In genomic region chr2:101829013-101829412, GRCm38 (mm10) we compare ENCODE assay signal across 18 mouse cellular contexts.
"Had no signal": no experiment of that assay in that cellular context is flagged by ENCODE, and none has a peak within 500 bp of the region (broad histone marks: within the 10 kb centered on the region; RNA-seq: fewer than 3 reads in every experiment).

No protein-coding gene starts in this region.

- H3K4me1 ChIP-seq: neural tube, embryonic 12.5 days; stomach, embryonic 15.5 days had no signal

- H3K27ac ChIP-seq: lung, embryonic 15.5 days; macrophage; midbrain, embryonic 12.5 days; neural tube, embryonic 12.5 days; stomach, embryonic 15.5 days; stomach, postnatal 0 days had no signal

- H3K27me3 ChIP-seq: lung, embryonic 15.5 days; midbrain, embryonic 12.5 days; neural tube, embryonic 12.5 days; stomach, embryonic 15.5 days had no signal

- DNase-seq: liver, postnatal 0 days; lung, adult 2 months; lung, postnatal 14 days; lung, postnatal 36 days; midbrain, embryonic 14.5 days; right cerebral cortex, postnatal 14 days; thymus, adult 2 months; thymus, postnatal 25 days; thymus, postnatal 4 days had no signal

- H3K4me3 ChIP-seq: lung, embryonic 15.5 days; midbrain, embryonic 12.5 days; neural tube, embryonic 12.5 days; stomach, embryonic 15.5 days had no signal

- H3K36me3 ChIP-seq: lung, embryonic 15.5 days; midbrain, embryonic 12.5 days; neural tube, embryonic 12.5 days; stomach, embryonic 15.5 days had no signal

- H3K9me3 ChIP-seq: lung, embryonic 15.5 days; megakaryocyte, embryonic 14.5 days; midbrain, embryonic 12.5 days; neural tube, embryonic 12.5 days; stomach, embryonic 15.5 days had no signal

- ATAC-seq: lung, postnatal 0 days; midbrain, embryonic 16.5 days had no signal

- H3K9ac ChIP-seq: liver, postnatal 0 days; lung, embryonic 15.5 days; midbrain, embryonic 12.5 days; neural tube, embryonic 12.5 days; stomach, embryonic 15.5 days had no signal

- H3K4me2 ChIP-seq: lung, embryonic 15.5 days; midbrain, embryonic 12.5 days; neural tube, embryonic 12.5 days; stomach, embryonic 15.5 days had no signal
